Mouse (Mus musculus) CD4-positive helper T cell, adult 2 months (primary cell): ENCODE results near the gene Pola2.

Experiments
- DNase-seq: peaks from one replicate; pipeline ENCODE4 v3.0.0-alpha.2; 2012; ENCODE audit warnings: low read depth, missing footprints, low spot score

Gene Pola2

GRCm38 (mm10) chr19:5965910-5966309 is 1.9 kb upstream of the Pola2 start:
- DNase-seq: no peak

- peak; percentile 85 for DNase-seq
Observed at GRCm38 (mm10) chr19:5965280-5965679, 1.3 kb upstream of the Pola2 start.

GRCm38 (mm10) chr19:5964804-5965203 is 802 bp upstream of the Pola2 start:
- no peak for DNase-seq

GRCm38 (mm10) chr19:5962651-5963050 is 1.4 kb downstream of the Pola2 start:
- no peak for DNase-seq

- no peak for DNase-seq
Observed at GRCm38 (mm10) chr19:5957371-5957770, 6.6 kb downstream of the Pola2 start.

- DNase-seq: peak; percentile 65
Observed at GRCm38 (mm10) chr19:5956685-5957084, 7.3 kb downstream of the Pola2 start.

GRCm38 (mm10) chr19:5955704-5956670 is 8.0 kb downstream of the Pola2 start:
- no peak for DNase-seq

- no peak for DNase-seq
Observed at GRCm38 (mm10) chr19:5954936-5955335, 9.1 kb downstream of the Pola2 start.

GRCm38 (mm10) chr19:5954031-5954710 is 9.8 kb downstream of the Pola2 start:
- DNase-seq: no peak

- DNase-seq: no peak
Observed at GRCm38 (mm10) chr19:5953201-5953770, 10.7 kb downstream of the Pola2 start.

GRCm38 (mm10) chr19:5952071-5952691 is 11.8 kb downstream of the Pola2 start:
- DNase-seq: no peak

- no peak for DNase-seq
Observed at GRCm38 (mm10) chr19:5951631-5952030, 12.4 kb downstream of the Pola2 start.

- no peak for DNase-seq
Observed at GRCm38 (mm10) chr19:5950218-5950617, 13.8 kb downstream of the Pola2 start.

GRCm38 (mm10) chr19:5945891-5946290 is 18.1 kb downstream of the Pola2 start:
- no peak for DNase-seq

GRCm38 (mm10) chr19:5945027-5945426 is 19.0 kb downstream of the Pola2 start:
- DNase-seq: no peak

GRCm38 (mm10) chr19:5944145-5944544 is 19.9 kb downstream of the Pola2 start:
- DNase-seq: no peak

- DNase-seq: no peak
Observed at GRCm38 (mm10) chr19:5943404-5943803, 20.6 kb downstream of the Pola2 start.

- DNase-seq: no peak
Observed at GRCm38 (mm10) chr19:5942581-5942980, 21.4 kb downstream of the Pola2 start.

- DNase-seq: no peak
Observed at GRCm38 (mm10) chr19:5940656-5941055, 23.3 kb downstream of the Pola2 start.

GRCm38 (mm10) chr19:5940173-5940572 is 23.8 kb downstream of the Pola2 start:
- DNase-seq: no peak

GRCm38 (mm10) chr19:5939715-5940114 is 24.3 kb downstream of the Pola2 start:
- no peak for DNase-seq

- DNase-seq: no peak
Observed at GRCm38 (mm10) chr19:5938516-5938915, 25.5 kb downstream of the Pola2 start.
